ENCODE assay signal across 1 mouse cellular context in genomic region chr5:31199321-31199892, GRCm38 (mm10).
TF ChIP-seq lines count a peak whose summit lies in the region.

No protein-coding gene starts in this region.

TF ChIP-seq in MEL, 35 proteins besides CTCF, POLR2A, EP300 and RAD21:
- peak; percentile 2; the same call in 1 of the 2 replicates for TF ChIP-seq POLR2AphosphoS2 (IDR thresholded peaks at IDR 0.05; ENCODE audit: low read length)
- TF ChIP-seq SIN3A (IDR thresholded peaks at IDR 0.05; ENCODE audit: low read length), result no peak
